Mouse (Mus musculus) heart, embryonic 10.5 days (tissue): ENCODE results near the gene Fgfr2. TPM values are rescaled to one million over a fixed set of nuclear protein-coding genes. Genes with fewer than 3 reads are reported as not detected.
A peak's percentile ranks its signal among the peaks of the same experiment; 100 is the strongest.

ENCODE experiments used
- DNase-seq: peaks from one replicate; pipeline ENCODE4 v3.0.0-alpha.2; 2017; ENCODE audit warnings: low spot score
- H3K27ac ChIP-seq: fragments of 300-500 bp; sonication (generic); 2 replicates; pipeline ENCODE4 v1.5.1; 2016; ENCODE audit warnings: mild to moderate bottlenecking
- H3K27me3 ChIP-seq: fragments of 300-500 bp; sonication (generic); 2 replicates; pipeline ENCODE4 v1.6.1; 2016; ENCODE audit warnings: mild to moderate bottlenecking; ENCODE audit not compliant: poor library complexity, insufficient read depth, severe bottlenecking
- H3K36me3 ChIP-seq: fragments of 300-500 bp; sonication (generic); 2 replicates; pipeline ENCODE4 v1.6.1; 2016; ENCODE audit warnings: mild to moderate bottlenecking, moderate library complexity
- H3K4me1 ChIP-seq: fragments of 300-500 bp; sonication (generic); 2 replicates; pipeline ENCODE4 v1.6.1; 2016; ENCODE audit warnings: mild to moderate bottlenecking
- H3K4me3 ChIP-seq: fragments of 300-500 bp; sonication (generic); 2 replicates; pipeline ENCODE4 v1.5.1; 2016; ENCODE audit warnings: mild to moderate bottlenecking, moderate library complexity
- H3K9me3 ChIP-seq: fragments of 300-500 bp; sonication (generic); 2 replicates; pipeline ENCODE4 v1.6.1; 2016; ENCODE audit warnings: mild to moderate bottlenecking, moderate library complexity
- WGBS: fragments of 180-500 bp; shearing (Covaris S2); methylation state at CpG from one replicate; pipeline ENCODE4 v1.1.7; 2016; 5-methylcytosine and 5-hydroxymethylcytosine counted together
- polyA plus RNA-seq: library from polyadenylated mRNA; unstranded; fragments of >200 nt; fragmentation: Nextera tagmentation; extraction: Ambion mirVana; gene quantifications from 2 replicates; pipeline ENCODE4 v1.2.1, GENCODE M21; 2016

Gene Fgfr2
- polyA plus RNA-seq, 1 experiment from 2014 or later: 46.6 TPM

GRCm38 (mm10) chr7:131917384-131917783 lies 1205.8 kb downstream of the Fgfr2 start:
- no peak overlapping the region for H3K4me3 ChIP-seq

GRCm38 (mm10) chr7:131909611-131910010 lies 1213.5 kb downstream of the Fgfr2 start:
- H3K9me3 ChIP-seq: no peaks in the 10 kb centered on the region
- H3K27me3 ChIP-seq: no peaks in the 10 kb centered on the region
- 70% methylated on average over 4 of the region's 4 CpGs for WGBS
- DNase-seq: no peak
- H3K36me3 ChIP-seq: no peaks in the 10 kb centered on the region
- no peak overlapping the region for H3K27ac ChIP-seq
- H3K4me3 ChIP-seq: no peak overlapping the region
- H3K4me1 ChIP-seq: no peaks in the 10 kb centered on the region

More at GRCm38 (mm10) chr7:131917384-131917783, 1205.8 kb downstream of the Fgfr2 start:
- no peaks in the 10 kb centered on the region for H3K9me3 ChIP-seq
- WGBS: 47% methylated on average over 7 of the region's 7 CpGs
- H3K27me3 ChIP-seq: no peaks in the 10 kb centered on the region
- DNase-seq: no peak
- H3K36me3 ChIP-seq: no peaks in the 10 kb centered on the region
- no peak overlapping the region for H3K27ac ChIP-seq
- H3K4me1 ChIP-seq: no peaks in the 10 kb centered on the region

GRCm38 (mm10) chr7:131906499-131907190 lies 1216.5 kb downstream of the Fgfr2 start:
- WGBS: 75% methylated on average over 10 of the region's 10 CpGs
- DNase-seq: no peak

DNA sequence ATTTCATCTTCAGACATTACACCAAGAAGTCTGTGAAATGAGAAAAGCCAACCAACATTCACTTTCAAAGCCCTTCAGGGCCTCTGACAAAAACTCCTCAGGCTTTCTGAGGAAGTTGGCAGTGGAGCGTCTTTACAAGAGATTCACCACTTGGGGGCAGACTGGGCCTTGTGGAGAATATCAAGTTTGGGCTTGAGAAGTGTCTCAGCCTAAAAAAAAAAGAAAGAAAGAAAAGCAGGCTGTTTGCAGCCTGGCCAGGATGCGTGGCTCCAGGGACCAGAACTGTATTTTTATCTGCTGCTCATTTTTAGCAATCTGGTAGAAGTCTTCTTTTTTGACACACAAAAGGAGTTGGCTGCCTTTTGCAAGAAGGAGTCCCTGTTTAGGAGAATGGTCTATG lies 1223.8 kb downstream of the Fgfr2 start:
- Histone ChIP-seq H3K4me3 (no peak overlapping the region), H3K36me3 (no peaks in the 10 kb centered on the region), H3K27ac (no peak overlapping the region), H3K9me3 (0 out of 2 replicates have a peak, but pooled peaks cover 4% of the 10 kb centered on the region), H3K27me3 (no peaks in the 10 kb centered on the region; the same call in 1 of the 2 replicates), H3K4me1 (no peaks in the 10 kb centered on the region)
- DNase-seq: no peak
- WGBS: 9% methylated on average over 2 of the region's 2 CpGs

More at GRCm38 (mm10) chr7:131906499-131907190, 1216.5 kb downstream of the Fgfr2 start:
- H3K9me3 ChIP-seq: no peaks in the 10 kb centered on the region
- no peak overlapping the region for H3K4me3 ChIP-seq
- H3K27me3 ChIP-seq: no peaks in the 10 kb centered on the region
- H3K4me1 ChIP-seq: no peaks in the 10 kb centered on the region
- no peaks in the 10 kb centered on the region for H3K36me3 ChIP-seq
- no peak overlapping the region for H3K27ac ChIP-seq

- H3K9me3 ChIP-seq: 0 out of 2 replicates have a peak, but pooled peaks cover 4% of the 10 kb centered on the region
- no peaks in the 10 kb centered on the region; the same call in 1 of the 2 replicates for H3K27me3 ChIP-seq
- H3K36me3 ChIP-seq: no peaks in the 10 kb centered on the region
- no peak overlapping the region for H3K27ac ChIP-seq
- no peak for DNase-seq
- H3K4me3 ChIP-seq: no peak overlapping the region
- WGBS: 28% methylated on average over 4 of the region's 4 CpGs
- H3K4me1 ChIP-seq: no peaks in the 10 kb centered on the region
Measured at GRCm38 (mm10) chr7:131897282-131897681, 1225.9 kb downstream of the Fgfr2 start.

DNA sequence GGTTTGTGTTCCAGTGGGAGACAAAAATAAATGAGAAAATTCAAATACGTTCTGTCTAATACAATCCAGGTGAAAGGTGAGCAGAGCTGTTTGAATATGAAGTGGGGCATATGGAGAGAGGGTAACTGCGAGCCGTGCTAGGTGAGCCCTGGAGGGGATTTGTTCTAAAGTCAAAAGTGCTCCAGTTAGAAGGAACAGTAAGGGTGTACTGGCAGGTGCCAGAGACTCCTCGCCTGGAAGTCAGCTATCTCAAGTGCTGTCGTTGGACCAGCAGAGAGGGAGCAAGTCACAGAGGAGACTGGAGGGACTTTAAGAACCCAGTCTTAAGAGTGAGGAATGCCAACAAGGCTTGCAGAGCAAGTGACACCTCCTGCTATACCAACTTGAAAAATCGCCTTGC lies 1240.3 kb downstream of the Fgfr2 start:
- DNase-seq: no peak
- Histone ChIP-seq H3K4me1 (peaks cover 6% of the 10 kb centered on the region; the same call in 1 of the 2 replicates), H3K36me3 (no peaks in the 10 kb centered on the region), H3K9me3 (no peaks in the 10 kb centered on the region), H3K27ac (no peak overlapping the region), H3K27me3 (peaks cover 47% of the 10 kb centered on the region), H3K4me3 (no peak overlapping the region)
- 53% methylated on average over 6 of the region's 6 CpGs for WGBS

GRCm38 (mm10) chr7:131881876-131882615 lies 1241.1 kb downstream of the Fgfr2 start:
- Histone ChIP-seq H3K27ac (no peak overlapping the region), H3K4me1 (no peaks in the 10 kb centered on the region), H3K27me3 (peaks cover 44% of the 10 kb centered on the region), H3K4me3 (no peak overlapping the region), H3K9me3 (no peaks in the 10 kb centered on the region), H3K36me3 (no peaks in the 10 kb centered on the region)
- 55% methylated on average over 5 of the region's 5 CpGs for WGBS
- peak; percentile 79 for DNase-seq

GRCm38 (mm10) chr7:131880150-131880549 lies 1243.0 kb downstream of the Fgfr2 start:
- WGBS: 66% methylated on average over 5 of the region's 5 CpGs
- H3K4me1 ChIP-seq: no peaks in the 10 kb centered on the region
- DNase-seq: no peak
- no peak overlapping the region for H3K27ac ChIP-seq
- H3K4me3 ChIP-seq: no peak overlapping the region
- H3K9me3 ChIP-seq: no peaks in the 10 kb centered on the region
- H3K27me3 ChIP-seq: peaks cover 29% of the 10 kb centered on the region
- H3K36me3 ChIP-seq: no peaks in the 10 kb centered on the region

GRCm38 (mm10) chr7:131878846-131879245 lies 1244.3 kb downstream of the Fgfr2 start:
- no peaks in the 10 kb centered on the region for H3K4me1 ChIP-seq
- H3K9me3 ChIP-seq: no peaks in the 10 kb centered on the region
- DNase-seq: no peak
- WGBS: 56% methylated on average over 8 of the region's 8 CpGs
- H3K4me3 ChIP-seq: no peak overlapping the region
- no peaks in the 10 kb centered on the region for H3K36me3 ChIP-seq
- peaks cover 28% of the 10 kb centered on the region for H3K27me3 ChIP-seq
- no peak overlapping the region for H3K27ac ChIP-seq

- H3K27ac ChIP-seq: no peak overlapping the region
- H3K4me1 ChIP-seq: no peaks in the 10 kb centered on the region
- DNase-seq: no peak
- H3K36me3 ChIP-seq: no peaks in the 10 kb centered on the region
- no peak overlapping the region for H3K4me3 ChIP-seq
- no peaks in the 10 kb centered on the region for H3K9me3 ChIP-seq
- H3K27me3 ChIP-seq: 0 out of 2 replicates have a peak, but pooled peaks cover 11% of the 10 kb centered on the region
Measured at GRCm38 (mm10) chr7:131861157-131861556, 1262.0 kb downstream of the Fgfr2 start.

GRCm38 (mm10) chr7:131855641-131856040 lies 1267.5 kb downstream of the Fgfr2 start:
- no peak for DNase-seq
- 87% methylated on average over 2 of the region's 2 CpGs for WGBS
- Histone ChIP-seq H3K4me1 (no peaks in the 10 kb centered on the region), H3K9me3 (no peaks in the 10 kb centered on the region), H3K27me3 (peaks cover 4% of the 10 kb centered on the region; the same call in 1 of the 2 replicates), H3K4me3 (no peak overlapping the region), H3K27ac (no peak overlapping the region), H3K36me3 (no peaks in the 10 kb centered on the region)

DNA sequence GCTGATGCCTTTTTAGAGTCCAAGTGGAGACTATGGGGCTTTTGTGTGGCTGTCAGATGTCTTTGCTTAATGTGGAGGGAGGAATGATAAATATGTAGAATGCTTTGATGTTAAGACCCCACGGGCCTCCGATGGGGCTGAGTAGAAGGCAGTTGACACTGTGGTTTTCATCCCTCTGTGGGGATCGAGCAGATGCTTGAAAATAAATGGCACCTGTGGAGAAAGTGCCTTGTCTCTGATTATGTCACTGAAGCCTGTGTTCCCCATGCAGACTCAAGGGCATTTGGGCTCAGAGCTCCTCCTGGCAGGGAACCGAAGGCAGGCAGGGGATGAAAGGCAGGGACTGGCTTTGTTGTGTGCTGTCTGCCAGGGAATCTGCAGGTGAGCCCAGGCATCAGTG lies 1272.6 kb downstream of the Fgfr2 start:
- H3K4me3 ChIP-seq: no peak overlapping the region
- H3K9me3 ChIP-seq: no peaks in the 10 kb centered on the region
- H3K27me3 ChIP-seq: peaks cover 8% of the 10 kb centered on the region; the same call in 1 of the 2 replicates
- DNase-seq: no peak
- WGBS: 29% methylated on average over 4 of the region's 4 CpGs
- no peak overlapping the region for H3K27ac ChIP-seq
- no peaks in the 10 kb centered on the region for H3K36me3 ChIP-seq
- 0 out of 2 replicates have a peak, but pooled peaks cover 3% of the 10 kb centered on the region for H3K4me1 ChIP-seq
